Mouse (Mus musculus): ENCODE measurements around the gene Lrrc28. TPM values are rescaled to one million over a fixed set of nuclear protein-coding genes. Genes with fewer than 3 reads are reported as not detected.

Gene Lrrc28
- polyA plus RNA-seq, 2 experiments: 5.0 to 11.3 TPM

GRCm38 (mm10) chr7:67617646-67618045 lies 27.4 kb downstream of the Lrrc28 start:
- H3K4me3 ChIP-seq (ENCODE audit: insufficient read depth in 1 of 2, low read depth in 2 of 2, low read length in 2 of 2): no peak overlapping the region
- DNase-seq (ENCODE audit: low read depth in 3 of 3, low spot score in 3 of 3) (no peak), ATAC-seq (ENCODE audit: insufficient read depth) (no peak)
- H3K27ac ChIP-seq: no peak overlapping the region
- H3K9ac ChIP-seq (replicated peaks): no peak overlapping the region
- no peaks in the 10 kb centered on the region for H3K9me3 ChIP-seq (ENCODE audit: control insufficient read depth, low read length)
- no peak overlapping the region for H3K4me2 ChIP-seq (ENCODE audit: low read depth)
- no peaks in the 10 kb centered on the region for H3K36me3 ChIP-seq (replicated peaks; ENCODE audit: control insufficient read depth, insufficient read depth, low read depth)
- no peak for TF ChIP-seq EP300 (IDR thresholded peaks at IDR 0.05; ENCODE audit: low read depth)
- no peak for TF ChIP-seq CTCF (IDR thresholded peaks at IDR 0.05; ENCODE audit: low read depth)
- H3K4me1 ChIP-seq (replicated peaks; ENCODE audit: control insufficient read depth in 2 of 2, insufficient read depth in 2 of 2, low read length in 1 of 2): no peaks in the 10 kb centered on the region
- 82% methylated on average over 10 of the region's 10 CpGs for WGBS (ENCODE audit: insufficient replicate concordance)
- H3K27me3 ChIP-seq (ENCODE audit: control insufficient read depth, insufficient read depth, low read length): no peaks in the 10 kb centered on the region

DNA sequence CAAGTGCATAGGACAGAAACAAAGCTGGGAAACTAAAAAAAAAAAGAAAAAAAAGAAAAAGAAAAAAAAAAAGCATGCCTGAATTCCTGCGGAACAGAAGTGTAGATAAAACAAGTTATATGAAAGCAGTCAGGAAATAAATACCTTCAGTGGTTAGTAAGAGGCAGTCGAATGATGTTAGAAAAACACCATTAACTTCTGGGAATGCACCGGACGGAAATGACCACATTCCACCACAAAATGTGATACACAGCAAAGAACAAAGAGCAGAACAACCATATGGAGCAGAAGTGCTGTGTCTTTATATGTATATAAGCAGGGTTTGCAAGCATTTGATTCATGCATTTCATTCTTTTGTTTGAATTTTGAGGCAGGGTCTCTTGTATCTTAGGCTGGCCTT lies 28.2 kb downstream of the Lrrc28 start:
- no peak overlapping the region for H3K27ac ChIP-seq
- H3K4me1 ChIP-seq (replicated peaks; ENCODE audit: control insufficient read depth in 2 of 2, insufficient read depth in 2 of 2, low read length in 1 of 2): no peaks in the 10 kb centered on the region
- H3K4me2 ChIP-seq (ENCODE audit: low read depth): no peak overlapping the region
- no peaks in the 10 kb centered on the region for H3K9me3 ChIP-seq (ENCODE audit: control insufficient read depth, low read length)
- no peaks in the 10 kb centered on the region for H3K36me3 ChIP-seq (replicated peaks; ENCODE audit: control insufficient read depth, insufficient read depth, low read depth)
- no peak overlapping the region for H3K4me3 ChIP-seq (ENCODE audit: insufficient read depth in 1 of 2, low read depth in 2 of 2, low read length in 2 of 2)
- ATAC-seq (ENCODE audit: insufficient read depth): no peak
- no peaks in the 10 kb centered on the region for H3K27me3 ChIP-seq (ENCODE audit: control insufficient read depth, insufficient read depth, low read length)
- no peak overlapping the region for H3K9ac ChIP-seq (replicated peaks)
- no peak for DNase-seq (ENCODE audit: low read depth in 3 of 3, low spot score in 3 of 3)
- WGBS (ENCODE audit: insufficient replicate concordance): 52% methylated on average over 4 of the region's 4 CpGs
- TF ChIP-seq EP300 (IDR thresholded peaks at IDR 0.05; ENCODE audit: low read depth) (no peak), CTCF (IDR thresholded peaks at IDR 0.05; ENCODE audit: low read depth) (no peak)

DNA sequence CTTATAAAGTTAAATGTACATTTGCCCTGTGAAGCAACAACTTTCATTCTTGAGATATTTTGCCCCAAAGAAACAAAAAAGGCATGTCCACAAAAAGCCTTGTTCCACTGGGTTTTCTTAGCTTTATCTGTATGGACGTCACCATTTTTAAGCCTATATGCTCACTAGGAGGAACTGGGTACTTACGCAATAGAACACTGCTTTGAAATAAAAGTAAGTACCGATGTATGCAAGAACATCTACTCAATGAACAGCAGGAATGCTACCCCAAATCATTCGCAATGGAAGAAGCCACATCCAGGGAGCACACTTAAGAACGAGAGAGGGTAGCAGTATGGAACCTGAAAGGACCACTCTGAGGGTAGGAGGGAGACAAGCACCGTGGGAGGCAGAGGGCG lies 30.6 kb downstream of the Lrrc28 start:
- no peak overlapping the region for H3K4me3 ChIP-seq (ENCODE audit: insufficient read depth in 1 of 2, low read depth in 2 of 2, low read length in 2 of 2)
- no peak overlapping the region for H3K9ac ChIP-seq (replicated peaks)
- H3K36me3 ChIP-seq (replicated peaks; ENCODE audit: control insufficient read depth, insufficient read depth, low read depth): no peaks in the 10 kb centered on the region
- no peaks in the 10 kb centered on the region for H3K4me1 ChIP-seq (replicated peaks; ENCODE audit: control insufficient read depth in 2 of 2, insufficient read depth in 2 of 2, low read length in 1 of 2)
- DNase-seq (ENCODE audit: low read depth in 3 of 3, low spot score in 3 of 3) (no peak), ATAC-seq (ENCODE audit: insufficient read depth) (no peak)
- WGBS (ENCODE audit: insufficient replicate concordance): 56% methylated on average over 7 of the region's 7 CpGs
- no peak overlapping the region for H3K27ac ChIP-seq
- TF ChIP-seq EP300 (IDR thresholded peaks at IDR 0.05; ENCODE audit: low read depth) (no peak), CTCF (IDR thresholded peaks at IDR 0.05; ENCODE audit: low read depth) (no peak)
- no peak overlapping the region for H3K4me2 ChIP-seq (ENCODE audit: low read depth)
- no peaks in the 10 kb centered on the region for H3K27me3 ChIP-seq (ENCODE audit: control insufficient read depth, insufficient read depth, low read length)
- H3K9me3 ChIP-seq (ENCODE audit: control insufficient read depth, low read length): no peaks in the 10 kb centered on the region

GRCm38 (mm10) chr7:67613795-67614463 lies 31.1 kb downstream of the Lrrc28 start:
- Histone ChIP-seq H3K9ac (replicated peaks) (no peak overlapping the region), H3K36me3 (replicated peaks; ENCODE audit: control insufficient read depth, insufficient read depth, low read depth) (no peaks in the 10 kb centered on the region), H3K27me3 (ENCODE audit: control insufficient read depth, insufficient read depth, low read length) (no peaks in the 10 kb centered on the region), H3K9me3 (ENCODE audit: control insufficient read depth, low read length) (no peaks in the 10 kb centered on the region), H3K4me1 (replicated peaks; ENCODE audit: control insufficient read depth in 2 of 2, insufficient read depth in 2 of 2, low read length in 1 of 2) (no peaks in the 10 kb centered on the region), H3K27ac (no peak overlapping the region), H3K4me2 (ENCODE audit: low read depth) (no peak overlapping the region), H3K4me3 (ENCODE audit: insufficient read depth in 1 of 2, low read depth in 2 of 2, low read length in 2 of 2) (no peak overlapping the region)
- DNase-seq (ENCODE audit: low read depth in 3 of 3, low spot score in 3 of 3) (no peak), ATAC-seq (ENCODE audit: insufficient read depth) (no peak)
- WGBS (ENCODE audit: insufficient replicate concordance): 60% methylated on average over 10 of the region's 10 CpGs
- TF ChIP-seq EP300 (IDR thresholded peaks at IDR 0.05; ENCODE audit: low read depth) (no peak), CTCF (IDR thresholded peaks at IDR 0.05; ENCODE audit: low read depth) (no peak)

- H3K4me1 ChIP-seq (replicated peaks; ENCODE audit: control insufficient read depth in 2 of 2, insufficient read depth in 2 of 2, low read length in 1 of 2): no peaks in the 10 kb centered on the region
- no peak for DNase-seq (ENCODE audit: low read depth in 3 of 3, low spot score in 3 of 3)
- no peaks in the 10 kb centered on the region for H3K36me3 ChIP-seq (replicated peaks; ENCODE audit: control insufficient read depth, insufficient read depth, low read depth)
- no peak overlapping the region for H3K4me2 ChIP-seq (ENCODE audit: low read depth)
- H3K9ac ChIP-seq (replicated peaks): no peak overlapping the region
- H3K27ac ChIP-seq: no peak overlapping the region
- no peaks in the 10 kb centered on the region for H3K9me3 ChIP-seq (ENCODE audit: control insufficient read depth, low read length)
- no peak overlapping the region for H3K4me3 ChIP-seq (ENCODE audit: insufficient read depth in 1 of 2, low read depth in 2 of 2, low read length in 2 of 2)
- 52% methylated on average over 4 of the region's 4 CpGs for WGBS (ENCODE audit: insufficient replicate concordance)
- no peaks in the 10 kb centered on the region for H3K27me3 ChIP-seq (ENCODE audit: control insufficient read depth, insufficient read depth, low read length)
- ATAC-seq (ENCODE audit: insufficient read depth): no peak
- TF ChIP-seq CTCF (IDR thresholded peaks at IDR 0.05; ENCODE audit: low read depth) (no peak), EP300 (IDR thresholded peaks at IDR 0.05; ENCODE audit: low read depth) (no peak)
Observed at GRCm38 (mm10) chr7:67608348-67609024, 36.6 kb downstream of the Lrrc28 start.

Data from liver, embryonic 14.5 days (tissue).